Mouse (Mus musculus) forebrain, embryonic 10.5 days (tissue): Measurements from ENCODE around the gene Epgn. TPM values are rescaled to one million over a fixed set of nuclear protein-coding genes. Genes with fewer than 3 reads are reported as not detected.

Experiments used
- DNase-seq: peaks from one replicate; pipeline ENCODE4 v3.0.0-alpha.2; 2017; ENCODE audit warnings: low spot score; ENCODE audit errors: extremely low spot score
- H3K27ac ChIP-seq: fragments of 300-500 bp; sonication (generic); 2 replicates; pipeline ENCODE4 v1.5.1; 2016; ENCODE audit warnings: mild to moderate bottlenecking
- H3K27me3 ChIP-seq: fragments of 300-500 bp; sonication (generic); 2 replicates; pipeline ENCODE4 v1.6.1; 2016; ENCODE audit warnings: mild to moderate bottlenecking; ENCODE audit not compliant: poor library complexity, severe bottlenecking
- H3K36me3 ChIP-seq: fragments of 300-500 bp; sonication (generic); replicated peaks from 2 replicates; pipeline ENCODE4 v1.6.1; 2016; ENCODE audit warnings: mild to moderate bottlenecking, moderate library complexity
- H3K4me1 ChIP-seq: fragments of 300-500 bp; sonication (generic); 2 replicates; pipeline ENCODE4 v1.6.1; 2016
- H3K4me3 ChIP-seq: fragments of 300-500 bp; sonication (generic); 2 replicates; pipeline ENCODE4 v1.5.1; 2016; ENCODE audit warnings: mild to moderate bottlenecking, moderate library complexity
- H3K9me3 ChIP-seq: fragments of 300-500 bp; sonication (generic); 2 replicates; pipeline ENCODE4 v1.6.1; 2016; ENCODE audit warnings: mild to moderate bottlenecking, moderate library complexity
- WGBS: fragments of 180-500 bp; shearing (Covaris S2); methylation state at CpG from one replicate; pipeline ENCODE4 v1.1.7; 2016; 5-methylcytosine and 5-hydroxymethylcytosine counted together
- polyA plus RNA-seq: library from polyadenylated mRNA; unstranded; fragments of >200 nt; fragmentation: Nextera tagmentation; extraction: Ambion mirVana; gene quantifications from 2 replicates; pipeline ENCODE4 v1.2.1, GENCODE M21; 2016

The Epgn gene
- 0.10 and 0.34 TPM in 2 replicates for polyA plus RNA-seq

GRCm38 (mm10) chr5:91027164-91027563, at the start of gene Epgn:
Gene Epgn, plus strand, starts transcription at chr5:91027464.
- Histone ChIP-seq H3K9me3 (no peaks in the 10 kb centered on the region), H3K4me1 (no peaks in the 10 kb centered on the region), H3K4me3 (no peak within 1 kb of the TSS), H3K27me3 (no peaks in the 10 kb centered on the region), H3K36me3 (no peaks in the 10 kb centered on the region), H3K27ac (no peak within 1 kb of the TSS)
- no peak for DNase-seq
- WGBS = 89% methylated on average over 6 of the region's 6 CpGs

GRCm38 (mm10) chr5:90980297-90980696, 47.0 kb upstream of the Epgn start:
- Histone ChIP-seq H3K36me3 (peaks cover 10% of the 10 kb centered on the region; the same call in 1 of the 2 replicates), H3K27ac (no peak overlapping the region), H3K9me3 (no peaks in the 10 kb centered on the region), H3K4me3 (no peak overlapping the region), H3K4me1 (0 out of 2 replicates have a peak, but pooled peaks cover 2% of the 10 kb centered on the region), H3K27me3 (no peaks in the 10 kb centered on the region)
- no peak for DNase-seq
- 92% methylated on average over 7 of the region's 7 CpGs for WGBS

- Histone ChIP-seq H3K4me1 (peaks cover 16% of the 10 kb centered on the region), H3K27ac (no peak overlapping the region), H3K27me3 (no peaks in the 10 kb centered on the region), H3K9me3 (no peaks in the 10 kb centered on the region; the same call in 1 of the 2 replicates), H3K36me3 (peaks cover 15% of the 10 kb centered on the region), H3K4me3 (no peak overlapping the region)
- 52% methylated on average over 5 of the region's 5 CpGs for WGBS
- no peak for DNase-seq
Observed at GRCm38 (mm10) chr5:90987605-90988004, 39.7 kb upstream of the Epgn start.

GRCm38 (mm10) chr5:90988149-90988548, 39.1 kb upstream of the Epgn start:
- Histone ChIP-seq H3K4me1 (peaks cover 16% of the 10 kb centered on the region), H3K36me3 (peaks cover 15% of the 10 kb centered on the region), H3K27ac (no peak overlapping the region), H3K27me3 (no peaks in the 10 kb centered on the region), H3K9me3 (no peaks in the 10 kb centered on the region; the same call in 1 of the 2 replicates), H3K4me3 (no peak overlapping the region)
- no peak for DNase-seq
- 55% methylated on average over 3 of the region's 3 CpGs for WGBS

GRCm38 (mm10) chr5:90988592-90988991, 38.7 kb upstream of the Epgn start:
- H3K27me3 ChIP-seq = no peaks in the 10 kb centered on the region
- no peak overlapping the region for H3K27ac ChIP-seq
- peaks cover 15% of the 10 kb centered on the region for H3K36me3 ChIP-seq
- no peaks in the 10 kb centered on the region; the same call in 1 of the 2 replicates for H3K9me3 ChIP-seq
- no peak overlapping the region for H3K4me3 ChIP-seq
- no peak for DNase-seq
- peaks cover 16% of the 10 kb centered on the region for H3K4me1 ChIP-seq
- 90% methylated on average over 4 of the region's 4 CpGs for WGBS

- no peaks in the 10 kb centered on the region for H3K4me1 ChIP-seq
- WGBS = 95% methylated on average over 8 of the region's 8 CpGs
- DNase-seq = no peak
- H3K9me3 ChIP-seq = no peaks in the 10 kb centered on the region
- H3K36me3 ChIP-seq = no peaks in the 10 kb centered on the region; the same call in 1 of the 2 replicates
- H3K27ac ChIP-seq = no peak overlapping the region
- no peak overlapping the region for H3K4me3 ChIP-seq
- no peaks in the 10 kb centered on the region for H3K27me3 ChIP-seq
Observed at GRCm38 (mm10) chr5:90999942-91000341, 27.3 kb upstream of the Epgn start.

GRCm38 (mm10) chr5:91015216-91015615, 12.0 kb upstream of the Epgn start:
- no peaks in the 10 kb centered on the region for H3K36me3 ChIP-seq
- no peaks in the 10 kb centered on the region for H3K27me3 ChIP-seq
- H3K4me1 ChIP-seq = no peaks in the 10 kb centered on the region
- no peak for DNase-seq
- WGBS = 94% methylated on average over 10 of the region's 10 CpGs
- no peak overlapping the region for H3K27ac ChIP-seq
- H3K4me3 ChIP-seq = no peak overlapping the region
- no peaks in the 10 kb centered on the region for H3K9me3 ChIP-seq

- Histone ChIP-seq H3K4me1 (no peaks in the 10 kb centered on the region), H3K36me3 (no peaks in the 10 kb centered on the region), H3K9me3 (no peaks in the 10 kb centered on the region), H3K4me3 (no peak overlapping the region), H3K27me3 (no peaks in the 10 kb centered on the region), H3K27ac (no peak overlapping the region)
- 90% methylated on average over 8 of the region's 8 CpGs for WGBS
- no peak for DNase-seq
Observed at GRCm38 (mm10) chr5:91023114-91023513, 4.2 kb upstream of the Epgn start.

GRCm38 (mm10) chr5:91027840-91028239, 576 bp downstream of the Epgn start:
- Histone ChIP-seq H3K36me3 (no peaks in the 10 kb centered on the region), H3K27me3 (no peaks in the 10 kb centered on the region), H3K4me1 (no peaks in the 10 kb centered on the region), H3K4me3 (no peak overlapping the region), H3K9me3 (no peaks in the 10 kb centered on the region), H3K27ac (no peak overlapping the region)
- 85% methylated on average over 1 of the region's 1 CpGs for WGBS
- DNase-seq = no peak

- DNase-seq = no peak
Observed at GRCm38 (mm10) chr5:91030629-91031028, 3.4 kb downstream of the Epgn start.

GRCm38 (mm10) chr5:91035341-91035740, 8.1 kb downstream of the Epgn start:
- Histone ChIP-seq H3K27ac (no peak overlapping the region), H3K27me3 (no peaks in the 10 kb centered on the region), H3K4me3 (no peak overlapping the region), H3K4me1 (no peaks in the 10 kb centered on the region), H3K36me3 (no peaks in the 10 kb centered on the region), H3K9me3 (no peaks in the 10 kb centered on the region)
- WGBS = 88% methylated on average over 2 of the region's 2 CpGs
- no peak for DNase-seq

More at GRCm38 (mm10) chr5:91030629-91031028, 3.4 kb downstream of the Epgn start:
- H3K36me3 ChIP-seq = no peaks in the 10 kb centered on the region
- WGBS = 88% methylated on average over 2 of the region's 2 CpGs
- H3K4me1 ChIP-seq = no peaks in the 10 kb centered on the region
- H3K27me3 ChIP-seq = no peaks in the 10 kb centered on the region
- H3K27ac ChIP-seq = no peak overlapping the region
- H3K4me3 ChIP-seq = no peak overlapping the region
- no peaks in the 10 kb centered on the region for H3K9me3 ChIP-seq

GRCm38 (mm10) chr5:91036628-91037027, 9.4 kb downstream of the Epgn start:
- no peak for DNase-seq
- no peak overlapping the region for H3K4me3 ChIP-seq
- no peaks in the 10 kb centered on the region for H3K4me1 ChIP-seq
- no peak overlapping the region for H3K27ac ChIP-seq
- 95% methylated on average over 4 of the region's 4 CpGs for WGBS
- H3K27me3 ChIP-seq = no peaks in the 10 kb centered on the region
- no peaks in the 10 kb centered on the region for H3K9me3 ChIP-seq
- no peaks in the 10 kb centered on the region for H3K36me3 ChIP-seq

- no peaks in the 10 kb centered on the region for H3K9me3 ChIP-seq
- H3K4me1 ChIP-seq = no peaks in the 10 kb centered on the region
- H3K27me3 ChIP-seq = no peaks in the 10 kb centered on the region
- H3K4me3 ChIP-seq = no peak overlapping the region
- no peaks in the 10 kb centered on the region for H3K36me3 ChIP-seq
- no peak overlapping the region for H3K27ac ChIP-seq
- no peak for DNase-seq
- WGBS = 79% methylated on average over 2 of the region's 2 CpGs
Observed at GRCm38 (mm10) chr5:91037756-91038155, 10.5 kb downstream of the Epgn start.

- H3K27ac ChIP-seq = no peak overlapping the region
- H3K4me3 ChIP-seq = no peak overlapping the region
- DNase-seq = no peak
- H3K36me3 ChIP-seq = no peaks in the 10 kb centered on the region
- no peaks in the 10 kb centered on the region for H3K4me1 ChIP-seq
- 24% methylated on average over 2 of the region's 2 CpGs for WGBS
- H3K27me3 ChIP-seq = no peaks in the 10 kb centered on the region
- H3K9me3 ChIP-seq = no peaks in the 10 kb centered on the region
Observed at GRCm38 (mm10) chr5:91038547-91038946, 11.3 kb downstream of the Epgn start.
